Mouse (Mus musculus): ENCODE measurements around the gene Dennd1b. TPM values are rescaled to one million over a fixed set of nuclear protein-coding genes. Genes with fewer than 3 reads are reported as not detected.

Gene Dennd1b
- total RNA-seq, 2 experiments from 2014 or later: 18.7 to 21.5 TPM

GRCm38 (mm10) chr1:139015118-139015788, 52.0 kb downstream of the Dennd1b start:
- no peak for DNase-seq (ENCODE audit: low spot score)

DNA sequence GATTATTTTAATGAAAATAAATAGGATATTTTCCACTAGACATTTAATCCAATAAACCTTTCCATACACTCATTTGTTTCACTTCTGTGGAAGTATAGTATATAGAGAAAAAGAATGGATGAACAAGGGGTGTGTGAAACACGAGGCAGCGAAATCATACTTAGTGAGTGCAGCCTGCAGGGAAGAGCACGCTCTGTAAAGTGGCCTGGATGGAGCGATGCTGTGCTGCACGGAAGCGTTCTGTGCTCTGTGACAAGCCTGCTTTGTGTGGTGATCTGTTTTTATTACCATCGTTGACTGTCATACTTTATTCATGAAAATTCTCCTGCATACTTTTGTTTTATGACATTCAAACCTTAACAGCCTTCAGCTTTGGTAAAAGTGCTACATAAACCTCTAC, 58.1 kb downstream of the Dennd1b start:
- DNase-seq (ENCODE audit: low spot score): no peak

DNA sequence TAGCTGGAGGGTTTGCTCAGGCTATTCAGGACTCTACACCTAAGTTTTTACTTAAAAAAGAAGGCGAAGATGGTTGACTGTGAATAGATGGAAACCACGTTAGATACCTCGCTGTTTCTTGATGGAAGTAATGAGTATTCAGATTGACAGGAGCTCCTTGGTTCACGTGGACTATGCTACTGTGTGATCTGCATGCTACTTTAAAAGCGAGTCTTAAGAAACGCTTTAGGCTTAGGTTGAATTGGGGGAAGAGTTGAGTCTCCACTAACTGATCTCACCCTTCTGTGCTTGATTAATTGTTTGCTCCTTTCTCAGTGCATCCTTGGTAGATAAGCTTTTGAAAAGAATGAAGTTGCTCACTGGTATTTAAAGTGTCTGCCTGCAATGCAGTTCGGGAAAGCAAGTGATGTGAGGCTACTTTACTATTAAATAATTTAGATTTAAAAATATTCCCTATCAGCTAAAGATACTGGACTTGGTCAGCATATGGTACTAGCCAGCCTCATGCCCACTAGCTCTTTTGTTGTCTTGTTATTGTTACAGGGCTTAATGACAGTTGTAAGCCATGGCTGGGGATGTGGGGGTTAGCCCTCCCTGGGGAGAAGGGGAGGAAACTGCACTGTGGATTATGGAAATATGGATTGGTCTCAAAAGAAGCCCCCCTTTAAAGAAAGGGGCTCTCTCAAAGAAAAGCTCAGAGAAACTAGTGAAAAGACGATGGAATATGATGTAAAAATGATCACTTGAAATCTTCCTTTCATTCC, 62.8 kb downstream of the Dennd1b start:
- DNase-seq (ENCODE audit: low spot score): no peak

DNA sequence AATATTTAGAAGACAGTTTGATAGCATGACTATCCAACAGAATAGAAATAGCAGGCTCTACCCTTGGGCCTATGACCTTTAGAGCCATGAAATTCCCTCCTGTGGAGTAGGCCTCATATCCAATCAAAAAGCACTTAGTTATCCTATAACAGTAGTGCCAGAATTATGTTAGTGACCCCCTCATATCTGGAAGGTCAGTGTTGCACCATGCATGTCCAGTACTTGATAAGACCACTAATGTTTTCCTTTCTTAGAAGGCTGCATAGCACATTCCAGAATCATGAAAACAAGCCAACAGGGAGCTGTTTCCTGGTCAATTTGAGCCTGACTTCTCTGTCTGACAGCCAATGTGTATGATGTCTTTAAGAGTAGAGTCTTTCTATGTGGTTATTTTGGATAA, 66.3 kb downstream of the Dennd1b start:
- no peak for DNase-seq (ENCODE audit: low spot score)

- no peak for DNase-seq (ENCODE audit: low spot score)
Measured at GRCm38 (mm10) chr1:139032411-139032810, 69.2 kb downstream of the Dennd1b start.

DNA sequence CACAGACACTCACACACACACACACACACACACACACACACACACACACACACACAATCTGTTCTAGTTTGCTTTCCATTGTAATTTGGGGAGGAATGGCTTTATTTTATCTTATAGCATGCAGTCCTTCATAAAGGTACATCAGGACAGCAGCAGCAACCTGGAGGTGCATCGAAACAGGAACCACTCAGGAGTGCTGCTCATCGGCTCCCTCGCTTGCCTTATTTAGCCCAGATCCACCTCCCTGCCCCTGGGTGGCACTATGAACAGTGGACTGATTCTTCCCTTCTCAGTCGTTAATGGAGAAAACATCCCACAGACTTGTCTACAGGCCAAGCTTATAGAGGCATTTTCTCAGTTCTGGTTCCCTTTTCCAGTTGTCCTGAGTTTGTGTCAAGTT, 71.9 kb downstream of the Dennd1b start:
- no peak for DNase-seq (ENCODE audit: low spot score)

- DNase-seq (ENCODE audit: low spot score): no peak
Measured at GRCm38 (mm10) chr1:139036302-139036701, 73.1 kb downstream of the Dennd1b start.

DNA sequence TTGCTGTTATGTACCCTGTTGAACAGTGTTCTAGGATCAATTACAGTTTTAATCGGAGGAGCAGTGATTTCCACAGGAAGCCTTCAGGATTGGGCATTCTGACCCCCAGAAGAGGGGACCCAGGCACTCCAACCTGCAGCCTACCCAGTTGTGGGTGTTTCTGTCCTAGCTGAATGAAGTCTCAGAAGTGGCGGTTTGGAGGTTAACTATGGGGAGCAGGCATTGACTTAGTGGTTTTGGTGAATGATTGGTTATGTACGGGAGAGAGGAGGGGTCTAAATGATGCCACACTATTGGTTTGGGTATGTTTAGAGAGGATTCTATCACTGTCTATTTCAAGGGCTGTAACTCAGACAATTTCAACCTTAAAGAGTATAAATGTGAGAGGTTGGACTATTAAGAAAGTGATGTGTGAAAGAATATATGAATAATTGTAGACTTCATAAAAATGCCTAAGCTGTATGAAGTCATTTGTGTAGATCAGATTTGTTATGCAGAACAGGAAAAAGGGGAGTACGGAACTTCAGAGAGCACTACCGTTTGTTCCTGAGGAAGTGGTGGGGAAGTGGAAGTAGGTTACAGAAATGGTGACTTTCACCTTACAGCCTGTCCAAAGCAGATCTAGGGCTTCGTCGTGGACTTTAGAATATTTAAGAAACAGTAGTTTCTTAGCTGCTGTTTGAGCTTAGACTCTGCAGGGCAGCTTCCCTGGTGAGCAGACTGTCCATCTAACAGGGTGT, 73.7 kb downstream of the Dennd1b start:
- no peak for DNase-seq (ENCODE audit: low spot score)

DNA sequence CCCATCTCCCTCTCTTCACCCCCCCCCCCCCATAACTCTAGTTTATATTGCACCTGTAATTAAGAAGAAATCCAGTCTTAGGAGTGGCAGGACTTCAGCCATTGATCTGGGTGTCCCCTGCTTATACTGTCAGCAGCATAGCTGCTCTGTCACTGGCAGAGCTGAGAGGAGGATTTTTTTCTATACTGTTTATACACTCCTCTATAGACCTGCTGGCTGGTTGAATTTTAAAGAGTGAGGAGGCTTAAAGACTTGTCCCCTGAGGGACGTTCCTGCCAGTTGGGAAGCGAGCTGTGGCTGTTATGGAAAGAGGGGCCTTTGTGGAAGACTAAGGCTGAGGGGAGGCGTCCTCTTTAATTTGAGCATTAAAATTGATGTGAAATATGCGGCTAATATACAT, 74.8 kb downstream of the Dennd1b start:
- DNase-seq (ENCODE audit: low spot score): no peak

- no peak for DNase-seq (ENCODE audit: low spot score)
Measured at GRCm38 (mm10) chr1:139038620-139039019, 75.4 kb downstream of the Dennd1b start.

DNA sequence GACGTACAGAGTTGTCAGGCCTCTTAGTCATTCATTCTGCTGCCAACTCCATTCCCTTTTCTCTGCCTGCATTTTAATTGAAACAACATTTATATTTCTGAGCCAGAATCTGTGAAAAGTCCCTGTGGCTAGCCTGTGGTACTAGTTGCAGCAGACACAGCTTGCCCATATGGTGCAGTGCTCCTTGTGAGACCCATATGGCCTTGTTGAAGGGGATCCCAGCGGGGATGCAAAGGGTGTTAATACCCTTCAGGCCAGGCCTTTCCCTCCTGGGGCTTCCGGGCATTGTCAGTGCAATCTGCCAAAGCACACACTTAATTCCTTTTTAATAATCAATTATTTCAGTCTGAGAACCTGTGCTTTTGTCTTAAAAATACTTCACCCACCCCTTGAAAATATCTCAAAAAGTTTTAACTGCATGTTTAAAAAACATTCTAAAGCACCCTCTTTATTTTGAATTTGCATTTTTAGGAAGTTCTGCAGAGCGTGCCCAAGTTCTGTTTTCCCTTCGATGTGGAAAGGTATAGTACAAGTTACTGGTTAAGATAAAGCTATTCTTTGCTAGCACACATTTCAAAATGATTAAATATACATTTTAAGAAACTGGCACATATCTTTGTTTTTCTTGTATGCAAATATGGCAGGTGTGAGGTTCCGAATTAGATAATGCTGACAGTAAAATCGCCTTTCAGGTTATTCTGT, 76.4 kb downstream of the Dennd1b start:
- DNase-seq (ENCODE audit: low spot score): no peak

GRCm38 (mm10) chr1:139049075-139049474, 85.8 kb downstream of the Dennd1b start:
- no peak for DNase-seq (ENCODE audit: low spot score)

- DNase-seq (ENCODE audit: low spot score): no peak
Measured at GRCm38 (mm10) chr1:139049881-139050472, 86.7 kb downstream of the Dennd1b start.

DNA sequence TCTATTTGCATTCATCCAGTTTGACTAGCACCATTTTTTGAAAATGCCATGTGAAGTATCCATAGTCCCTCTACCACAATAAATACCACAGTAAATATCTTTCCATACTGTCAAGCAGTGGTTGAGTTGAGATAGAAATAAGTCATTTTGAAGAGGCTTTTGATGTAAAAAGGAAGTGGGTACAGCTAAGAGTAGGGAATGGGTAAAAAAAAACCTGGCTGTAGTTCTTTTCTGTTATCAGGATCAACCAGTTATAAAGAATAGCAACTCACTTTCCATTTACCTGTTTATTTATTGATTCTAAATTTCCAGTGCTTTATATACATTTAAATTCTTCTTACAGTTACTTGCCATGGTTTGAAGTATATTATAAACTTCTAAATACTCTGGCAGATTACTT, 89.8 kb downstream of the Dennd1b start:
- DNase-seq (ENCODE audit: low spot score): no peak

GRCm38 (mm10) chr1:139060301-139060700, 97.1 kb downstream of the Dennd1b start:
- no peak for DNase-seq (ENCODE audit: low spot score)

- DNase-seq (ENCODE audit: low spot score): no peak
Measured at GRCm38 (mm10) chr1:139064711-139065110, 101.5 kb downstream of the Dennd1b start.

DNA sequence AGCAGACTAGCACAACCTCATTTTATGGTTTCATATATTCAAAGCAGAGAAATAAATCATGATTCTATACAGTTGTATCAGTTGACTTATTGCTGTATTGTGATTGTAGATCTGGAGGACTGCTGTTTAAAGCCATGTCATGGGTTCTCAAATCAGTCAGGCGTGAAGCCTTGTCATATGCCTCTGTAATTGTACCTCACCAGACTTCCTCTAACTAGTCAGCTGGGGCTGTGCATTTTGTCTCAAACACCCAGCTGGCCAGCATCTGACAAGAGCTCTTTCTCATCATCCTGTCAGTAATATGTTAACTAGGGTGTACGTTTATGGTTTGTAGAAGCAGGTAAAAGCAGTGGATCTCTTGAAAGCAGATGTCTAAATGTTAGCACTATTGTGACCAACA, 104.0 kb downstream of the Dennd1b start:
- no peak for DNase-seq (ENCODE audit: low spot score)

GRCm38 (mm10) chr1:139071015-139071414, 107.8 kb downstream of the Dennd1b start:
- no peak for DNase-seq (ENCODE audit: low spot score)

- DNase-seq (ENCODE audit: low spot score): no peak
Measured at GRCm38 (mm10) chr1:139075671-139076070, 112.4 kb downstream of the Dennd1b start.

- no peak for DNase-seq (ENCODE audit: low spot score)
Measured at GRCm38 (mm10) chr1:139077989-139078388, 114.8 kb downstream of the Dennd1b start.

DNA sequence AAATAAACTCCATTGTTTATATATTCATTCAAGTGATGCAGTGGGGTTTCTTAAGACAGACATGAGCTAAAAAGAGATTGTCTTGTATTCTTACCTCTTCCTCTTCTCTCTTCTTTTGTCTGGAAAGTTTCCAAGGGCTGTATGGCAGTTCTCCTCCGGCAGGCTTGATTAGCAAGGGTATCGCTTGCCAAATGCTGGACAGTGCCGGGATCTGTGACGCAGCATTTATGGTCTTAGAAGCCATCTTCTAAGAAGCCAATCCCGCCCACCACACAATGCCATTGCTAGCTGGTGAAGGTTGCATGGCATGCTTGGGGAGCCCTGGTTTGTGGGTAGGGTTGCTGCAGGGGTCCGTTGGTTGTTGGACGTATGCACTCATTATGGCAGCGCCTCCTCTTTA, 115.8 kb downstream of the Dennd1b start:
- no peak for DNase-seq (ENCODE audit: low spot score)

Data from gastrocnemius, adult 18-20 months (tissue).